Mouse (Mus musculus) heart, adult 18-20 months (tissue): ENCODE measurements at regions not wholly inside any gene's neighbourhood (a gene's known extent, or its start where the extent isn't known, plus 50 kb on each side); places are given as distances from the start of the nearest gene placed in this dataset.

Source experiments
- DNase-seq, 2 experiments: peaks; one replicate each; pipeline ENCODE4 v3.0.0; 2021 to 2022; ENCODE audit warnings: mixed read lengths in 1 of 2

- DNase-seq: no peak
Observed at GRCm38 (mm10) chr5:91456924-91457323, 54.1 kb upstream of the Btc start.

- DNase-seq: peak; percentile 5 to 34
Observed at GRCm38 (mm10) chr5:91464876-91465508, 52.4 kb upstream of the Parm1 start.
